Mouse (Mus musculus): Measurements from ENCODE around the gene Ccdc12. TPM values are rescaled to one million over a fixed set of nuclear protein-coding genes. Genes with fewer than 3 reads are reported as not detected.

Gene Ccdc12
- polyA plus RNA-seq, 1 experiment from 2014 or later: 134 TPM

GRCm38 (mm10) chr9:110742295-110742950 lies 86.1 kb downstream of the Ccdc12 start:
- peak; percentile 69 for DNase-seq (ENCODE audit: low spot score)
- Histone ChIP-seq H3K4me3 (ENCODE audit: low read depth, low read length) (peak overlapping the region; percentile 76), H3K36me3 (ENCODE audit: control insufficient read depth, insufficient read depth, low read length) (no peaks in the 10 kb centered on the region), H3K27me3 (ENCODE audit: control insufficient read depth, insufficient read depth, low read length) (no peaks in the 10 kb centered on the region), H3K9me3 (ENCODE audit: control insufficient read depth, low read length) (no peaks in the 10 kb centered on the region), H3K4me1 (ENCODE audit: control insufficient read depth, insufficient read depth, low read length) (peaks cover 24% of the 10 kb centered on the region), H3K4me2 (ENCODE audit: low read depth) (peak overlapping the region; percentile 82), H3K27ac (ENCODE audit: low read depth, low read length) (peak overlapping the region; percentile 80), H3K9ac (ENCODE audit: low read length) (peak overlapping the region; percentile 82)
- ATAC-seq (ENCODE audit: insufficient read depth, low FRiP score, low TSS enrichment): peak; percentile 72
- WGBS: under 1% methylated on average over 36 of the region's 71 CpGs

GRCm38 (mm10) chr9:110742951-110743455 lies 86.7 kb downstream of the Ccdc12 start:
- DNase-seq (ENCODE audit: low spot score): peak; percentile 74
- Histone ChIP-seq H3K4me1 (ENCODE audit: control insufficient read depth, insufficient read depth, low read length) (peaks cover 24% of the 10 kb centered on the region), H3K27me3 (ENCODE audit: control insufficient read depth, insufficient read depth, low read length) (no peaks in the 10 kb centered on the region), H3K27ac (ENCODE audit: low read depth, low read length) (peak overlapping the region; percentile 80), H3K4me2 (ENCODE audit: low read depth) (peak overlapping the region; percentile 82), H3K9ac (ENCODE audit: low read length) (peak overlapping the region; percentile 82), H3K4me3 (ENCODE audit: low read depth, low read length) (peak overlapping the region; percentile 76), H3K36me3 (ENCODE audit: control insufficient read depth, insufficient read depth, low read length) (no peaks in the 10 kb centered on the region), H3K9me3 (ENCODE audit: control insufficient read depth, low read length) (no peaks in the 10 kb centered on the region)
- WGBS: 1% methylated on average over 49 of the region's 49 CpGs
- ATAC-seq (ENCODE audit: insufficient read depth, low FRiP score, low TSS enrichment): peak; percentile 33; the same call in 1 of the 2 replicates

- DNase-seq (ENCODE audit: low spot score): peak; percentile 58
- no peaks in the 10 kb centered on the region for H3K36me3 ChIP-seq (ENCODE audit: control insufficient read depth, insufficient read depth, low read length)
- H3K4me2 ChIP-seq (ENCODE audit: low read depth): peak overlapping the region; percentile 82
- 2% methylated on average over 59 of the region's 63 CpGs for WGBS
- peaks cover 24% of the 10 kb centered on the region for H3K4me1 ChIP-seq (ENCODE audit: control insufficient read depth, insufficient read depth, low read length)
- H3K9me3 ChIP-seq (ENCODE audit: control insufficient read depth, low read length): no peaks in the 10 kb centered on the region
- no peaks in the 10 kb centered on the region for H3K27me3 ChIP-seq (ENCODE audit: control insufficient read depth, insufficient read depth, low read length)
- peak overlapping the region; percentile 80 for H3K27ac ChIP-seq (ENCODE audit: low read depth, low read length)
- peak overlapping the region; percentile 76 for H3K4me3 ChIP-seq (ENCODE audit: low read depth, low read length)
- H3K9ac ChIP-seq (ENCODE audit: low read length): peak overlapping the region; percentile 82
- peak; percentile 58 for ATAC-seq (ENCODE audit: insufficient read depth, low FRiP score, low TSS enrichment)
These were observed 87.4 kb downstream of the Ccdc12 start for GRCm38 (mm10) chr9:110743456-110744323.

GRCm38 (mm10) chr9:110745752-110746151 lies 89.4 kb downstream of the Ccdc12 start:
- Histone ChIP-seq H3K36me3 (ENCODE audit: control insufficient read depth, insufficient read depth, low read length) (no peaks in the 10 kb centered on the region), H3K27ac (ENCODE audit: low read depth, low read length) (no peak overlapping the region), H3K27me3 (ENCODE audit: control insufficient read depth, insufficient read depth, low read length) (no peaks in the 10 kb centered on the region), H3K4me3 (ENCODE audit: low read depth, low read length) (no peak overlapping the region), H3K4me1 (ENCODE audit: control insufficient read depth, insufficient read depth, low read length) (peaks cover 24% of the 10 kb centered on the region), H3K4me2 (ENCODE audit: low read depth) (no peak overlapping the region), H3K9ac (ENCODE audit: low read length) (no peak overlapping the region), H3K9me3 (ENCODE audit: control insufficient read depth, low read length) (no peaks in the 10 kb centered on the region)
- no peak for DNase-seq (ENCODE audit: low spot score)
- ATAC-seq (ENCODE audit: insufficient read depth, low FRiP score, low TSS enrichment): no peak
- 7% methylated on average over 5 of the region's 5 CpGs for WGBS

- no peaks in the 10 kb centered on the region for H3K9me3 ChIP-seq (ENCODE audit: control insufficient read depth, low read length)
- H3K27me3 ChIP-seq (ENCODE audit: control insufficient read depth, insufficient read depth, low read length): no peaks in the 10 kb centered on the region
- H3K9ac ChIP-seq (ENCODE audit: low read length): no peak overlapping the region
- H3K36me3 ChIP-seq (ENCODE audit: control insufficient read depth, insufficient read depth, low read length): no peaks in the 10 kb centered on the region
- no peak for DNase-seq (ENCODE audit: low spot score)
- WGBS: 12% methylated on average over 5 of the region's 5 CpGs
- no peak overlapping the region for H3K4me3 ChIP-seq (ENCODE audit: low read depth, low read length)
- no peak overlapping the region for H3K27ac ChIP-seq (ENCODE audit: low read depth, low read length)
- no peak overlapping the region for H3K4me2 ChIP-seq (ENCODE audit: low read depth)
- no peak for ATAC-seq (ENCODE audit: insufficient read depth, low FRiP score, low TSS enrichment)
- peaks cover 20% of the 10 kb centered on the region for H3K4me1 ChIP-seq (ENCODE audit: control insufficient read depth, insufficient read depth, low read length)
These were observed 89.9 kb downstream of the Ccdc12 start for GRCm38 (mm10) chr9:110746238-110746637.

GRCm38 (mm10) chr9:110746961-110747360 lies 90.7 kb downstream of the Ccdc12 start, which contains the start of gene Pth1r:
Gene Pth1r (minus strand): TSS chr9:110747145.
- H3K4me1 ChIP-seq (ENCODE audit: control insufficient read depth, insufficient read depth, low read length): peaks cover 20% of the 10 kb centered on the region
- no peaks in the 10 kb centered on the region for H3K27me3 ChIP-seq (ENCODE audit: control insufficient read depth, insufficient read depth, low read length)
- H3K9me3 ChIP-seq (ENCODE audit: control insufficient read depth, low read length): no peaks in the 10 kb centered on the region
- no peaks in the 10 kb centered on the region for H3K36me3 ChIP-seq (ENCODE audit: control insufficient read depth, insufficient read depth, low read length)
- ATAC-seq (ENCODE audit: insufficient read depth, low FRiP score, low TSS enrichment) (no peak), DNase-seq (ENCODE audit: low spot score) (no peak)
- no peak within 1 kb of the TSS for H3K9ac ChIP-seq (ENCODE audit: low read length)
- H3K27ac ChIP-seq (ENCODE audit: low read depth, low read length): no peak within 1 kb of the TSS
- no peak within 1 kb of the TSS for H3K4me3 ChIP-seq (ENCODE audit: low read depth, low read length)
- 66% methylated on average over 7 of the region's 7 CpGs for WGBS
- no peak within 1 kb of the TSS for H3K4me2 ChIP-seq (ENCODE audit: low read depth)

GRCm38 (mm10) chr9:110748451-110748850 lies 92.1 kb downstream of the Ccdc12 start:
- Histone ChIP-seq H3K4me2 (ENCODE audit: low read depth) (no peak overlapping the region), H3K4me3 (ENCODE audit: low read depth, low read length) (no peak overlapping the region), H3K36me3 (ENCODE audit: control insufficient read depth, insufficient read depth, low read length) (no peaks in the 10 kb centered on the region), H3K9ac (ENCODE audit: low read length) (no peak overlapping the region), H3K4me1 (ENCODE audit: control insufficient read depth, insufficient read depth, low read length) (peaks cover 20% of the 10 kb centered on the region), H3K27me3 (ENCODE audit: control insufficient read depth, insufficient read depth, low read length) (no peaks in the 10 kb centered on the region), H3K27ac (ENCODE audit: low read depth, low read length) (no peak overlapping the region), H3K9me3 (ENCODE audit: control insufficient read depth, low read length) (no peaks in the 10 kb centered on the region)
- 83% methylated on average over 2 of the region's 2 CpGs for WGBS
- ATAC-seq (ENCODE audit: insufficient read depth, low FRiP score, low TSS enrichment) (no peak), DNase-seq (ENCODE audit: low spot score) (no peak)

GRCm38 (mm10) chr9:110750404-110751187 lies 94.3 kb downstream of the Ccdc12 start:
- no peak overlapping the region for H3K27ac ChIP-seq (ENCODE audit: low read depth, low read length)
- no peaks in the 10 kb centered on the region for H3K9me3 ChIP-seq (ENCODE audit: control insufficient read depth, low read length)
- 33% methylated on average over 14 of the region's 14 CpGs for WGBS
- H3K4me2 ChIP-seq (ENCODE audit: low read depth): no peak overlapping the region
- H3K36me3 ChIP-seq (ENCODE audit: control insufficient read depth, insufficient read depth, low read length): no peaks in the 10 kb centered on the region
- peaks cover 12% of the 10 kb centered on the region for H3K4me1 ChIP-seq (ENCODE audit: control insufficient read depth, insufficient read depth, low read length)
- DNase-seq (ENCODE audit: low spot score) (no peak), ATAC-seq (ENCODE audit: insufficient read depth, low FRiP score, low TSS enrichment) (no peak)
- no peak overlapping the region for H3K4me3 ChIP-seq (ENCODE audit: low read depth, low read length)
- H3K9ac ChIP-seq (ENCODE audit: low read length): no peak overlapping the region
- no peaks in the 10 kb centered on the region for H3K27me3 ChIP-seq (ENCODE audit: control insufficient read depth, insufficient read depth, low read length)

All from neural tube, embryonic 11.5 days (tissue).